Mouse (Mus musculus) heart, embryonic 13.5 days (tissue): ENCODE data around the gene Epm2a. TPM values are rescaled to one million over a fixed set of nuclear protein-coding genes. Genes with fewer than 3 reads are reported as not detected.

ENCODE experiments used
- ATAC-seq: fragments of 200-750 bp; cut with Nextera tagmentation; 2 replicates; pipeline ENCODE4 v1.8.0; 2017; ENCODE audit warnings: moderate TSS enrichment; ENCODE audit not compliant: insufficient number of reproducible peaks, low FRiP score, low TSS enrichment; ENCODE audit errors: extremely low read depth
- H3K27ac ChIP-seq: fragments of 300-500 bp; sonication (generic); replicated peaks from 2 replicates; pipeline ENCODE4 v1.5.1; 2015; ENCODE audit warnings: moderate library complexity, mild to moderate bottlenecking, inconsistent platforms
- H3K27me3 ChIP-seq: fragments of 300-500 bp; sonication (generic); replicated peaks from 2 replicates; pipeline ENCODE4 v1.6.1; 2015; ENCODE audit warnings: mild to moderate bottlenecking, inconsistent platforms
- H3K36me3 ChIP-seq: fragments of 300-500 bp; sonication (generic); 2 replicates; pipeline ENCODE4 v1.6.1; 2015; ENCODE audit warnings: mild to moderate bottlenecking, inconsistent platforms
- H3K4me1 ChIP-seq: fragments of 300-500 bp; sonication (generic); 2 replicates; pipeline ENCODE4 v1.6.1; 2015; ENCODE audit warnings: inconsistent platforms
- H3K4me2 ChIP-seq: fragments of 300-500 bp; sonication (generic); 2 replicates; pipeline ENCODE4 v1.6.1; 2015; ENCODE audit warnings: inconsistent platforms, mild to moderate bottlenecking, moderate library complexity
- H3K4me3 ChIP-seq: fragments of 300-500 bp; sonication (generic); 2 replicates; pipeline ENCODE4 v1.5.1; 2015; ENCODE audit warnings: moderate library complexity, mild to moderate bottlenecking, inconsistent platforms
- H3K9ac ChIP-seq: fragments of 300-500 bp; sonication (generic); 2 replicates; pipeline ENCODE4 v1.6.1; 2015; ENCODE audit warnings: inconsistent platforms, mild to moderate bottlenecking, moderate library complexity
- H3K9me3 ChIP-seq: fragments of 300-500 bp; sonication (generic); 2 replicates; pipeline ENCODE4 v1.6.1; 2016; ENCODE audit warnings: inconsistent platforms
- WGBS: fragments of 180-500 bp; shearing (Covaris S2); methylation state at CpG from one replicate; pipeline ENCODE4 v1.1.7; 2015; ENCODE audit warnings: mixed read lengths; 5-methylcytosine and 5-hydroxymethylcytosine counted together
- polyA plus RNA-seq: library from polyadenylated mRNA; unstranded; fragments of >200 nt; fragmentation: Nextera tagmentation; extraction: Ambion mirVana; gene quantifications from 2 replicates; pipeline ENCODE4 v1.2.1, GENCODE M21; 2015

Gene Epm2a
- polyA plus RNA-seq, 1 experiment from 2014 or later, result 0.99 TPM

GRCm38 (mm10) chr10:11438461-11438860, 95.3 kb downstream of the Epm2a start:
- H3K27ac ChIP-seq, result no peak overlapping the region
- no peak overlapping the region for H3K4me3 ChIP-seq
- H3K9ac ChIP-seq, result no peak overlapping the region
- no peaks in the 10 kb centered on the region for H3K36me3 ChIP-seq
- no peaks in the 10 kb centered on the region for H3K27me3 ChIP-seq
- no peaks in the 10 kb centered on the region for H3K4me1 ChIP-seq
- no peak for ATAC-seq
- H3K9me3 ChIP-seq, result no peaks in the 10 kb centered on the region
- H3K4me2 ChIP-seq, result no peak overlapping the region
- WGBS, result 86% methylated on average over 10 of the region's 10 CpGs

GRCm38 (mm10) chr10:11439342-11439741, 96.1 kb downstream of the Epm2a start:
- no peak overlapping the region for H3K27ac ChIP-seq
- ATAC-seq, result no peak
- H3K9ac ChIP-seq, result no peak overlapping the region
- no peaks in the 10 kb centered on the region for H3K4me1 ChIP-seq
- no peaks in the 10 kb centered on the region for H3K36me3 ChIP-seq
- no peak overlapping the region for H3K4me2 ChIP-seq
- 79% methylated on average over 6 of the region's 6 CpGs for WGBS
- H3K4me3 ChIP-seq, result no peak overlapping the region
- no peaks in the 10 kb centered on the region for H3K27me3 ChIP-seq
- H3K9me3 ChIP-seq, result no peaks in the 10 kb centered on the region

GRCm38 (mm10) chr10:11449556-11450305, 106.5 kb downstream of the Epm2a start:
- peak; percentile 25; the same call in 1 of the 2 replicates for ATAC-seq
- H3K4me1 ChIP-seq, result peaks cover 19% of the 10 kb centered on the region
- 31% methylated on average over 23 of the region's 23 CpGs for WGBS
- H3K27me3 ChIP-seq, result no peaks in the 10 kb centered on the region
- H3K4me3 ChIP-seq, result no peak overlapping the region
- no peaks in the 10 kb centered on the region for H3K9me3 ChIP-seq
- no peaks in the 10 kb centered on the region for H3K36me3 ChIP-seq
- H3K27ac ChIP-seq, result no peak overlapping the region
- peak overlapping the region; percentile 48 for H3K4me2 ChIP-seq
- H3K9ac ChIP-seq, result peak overlapping the region; percentile 51

GRCm38 (mm10) chr10:11452537-11452936, 109.3 kb downstream of the Epm2a start:
- 76% methylated on average over 2 of the region's 2 CpGs for WGBS
- Histone ChIP-seq H3K9me3 (no peaks in the 10 kb centered on the region), H3K4me2 (no peak overlapping the region), H3K36me3 (peaks cover 6% of the 10 kb centered on the region; the same call in 1 of the 2 replicates), H3K27me3 (no peaks in the 10 kb centered on the region), H3K27ac (no peak overlapping the region), H3K4me1 (peaks cover 19% of the 10 kb centered on the region), H3K4me3 (no peak overlapping the region), H3K9ac (no peak overlapping the region)
- ATAC-seq, result no peak

- Histone ChIP-seq H3K4me2 (no peak overlapping the region), H3K4me1 (no peaks in the 10 kb centered on the region), H3K9ac (no peak overlapping the region), H3K9me3 (no peaks in the 10 kb centered on the region), H3K36me3 (peaks cover 6% of the 10 kb centered on the region; the same call in 1 of the 2 replicates), H3K4me3 (no peak overlapping the region), H3K27ac (no peak overlapping the region), H3K27me3 (no peaks in the 10 kb centered on the region)
- WGBS, result 31% methylated on average over 1 of the region's 1 CpGs
- ATAC-seq, result no peak
Measured at GRCm38 (mm10) chr10:11457445-11457844, 114.2 kb downstream of the Epm2a start.

- H3K27ac ChIP-seq, result no peak overlapping the region
- H3K9me3 ChIP-seq, result peaks cover 20% of the 10 kb centered on the region
- no peak overlapping the region for H3K4me3 ChIP-seq
- no peak overlapping the region for H3K4me2 ChIP-seq
- H3K4me1 ChIP-seq, result no peaks in the 10 kb centered on the region
- 32% methylated on average over 28 of the region's 28 CpGs for WGBS
- no peaks in the 10 kb centered on the region for H3K27me3 ChIP-seq
- H3K9ac ChIP-seq, result no peak overlapping the region
- H3K36me3 ChIP-seq, result no peaks in the 10 kb centered on the region
- peak; percentile 99 for ATAC-seq
Measured at GRCm38 (mm10) chr10:11491956-11492355, 148.8 kb downstream of the Epm2a start.

Other genes starting within 250 kb of the Epm2a start
- gene Shprh, start 194.0 kb upstream of the Epm2a start, polyA plus RNA-seq, result 10.0 and 10.4 TPM in 2 replicates
- 33.0 and 35.8 TPM in 2 replicates for gene Fbxo30, start 62.1 kb upstream of the Epm2a start, polyA plus RNA-seq